Mouse (Mus musculus): Measurements from ENCODE around the gene Fbxl18. TPM values are rescaled to one million over a fixed set of nuclear protein-coding genes. Genes with fewer than 3 reads are reported as not detected.

The Fbxl18 gene
- polyA plus RNA-seq, 1 experiment from 2014 or later: 16.5 TPM

DNA sequence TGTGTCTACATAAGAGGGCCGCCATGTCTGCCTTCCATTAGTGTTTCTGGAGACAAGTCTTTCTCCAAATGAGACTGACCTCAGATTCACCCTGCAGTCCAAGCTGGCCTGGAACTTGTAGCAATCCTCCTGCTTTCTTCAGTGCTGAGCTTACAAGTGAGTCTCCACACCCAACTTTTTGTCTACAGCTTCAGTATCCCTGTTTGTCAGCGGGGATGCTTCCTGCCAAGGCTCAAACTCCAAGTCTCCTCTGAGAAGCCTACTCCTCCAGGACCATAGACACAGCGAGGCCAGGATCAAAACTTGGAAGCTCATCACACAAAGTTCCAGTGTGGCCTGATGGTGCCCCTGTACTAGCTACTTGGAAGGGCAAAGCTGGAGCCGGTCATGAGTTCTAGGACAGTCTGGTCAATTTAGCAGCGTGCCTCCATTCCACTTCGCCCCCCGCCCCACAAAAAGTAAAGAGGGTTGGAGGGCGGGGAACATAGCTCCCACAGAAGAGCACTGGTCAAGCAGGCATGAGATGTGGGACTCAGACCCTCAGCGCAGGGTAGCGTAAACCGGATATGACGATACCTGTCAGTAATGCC lies 32.2 kb upstream of the Fbxl18 start:
- Histone ChIP-seq H3K4me1 (peaks cover 14% of the 10 kb centered on the region), H3K4me2 (replicated peaks) (no peak overlapping the region), H3K9ac (no peak overlapping the region), H3K27ac (no peak overlapping the region), H3K4me3 (no peak overlapping the region), H3K9me3 (no peaks in the 10 kb centered on the region), H3K36me3 (no peaks in the 10 kb centered on the region), H3K27me3 (no peaks in the 10 kb centered on the region)
- 92% methylated on average over 12 of the region's 12 CpGs for WGBS
- ATAC-seq (ENCODE audit: insufficient number of reproducible peaks, insufficient read depth, low FRiP score, low TSS enrichment): no peak

DNA sequence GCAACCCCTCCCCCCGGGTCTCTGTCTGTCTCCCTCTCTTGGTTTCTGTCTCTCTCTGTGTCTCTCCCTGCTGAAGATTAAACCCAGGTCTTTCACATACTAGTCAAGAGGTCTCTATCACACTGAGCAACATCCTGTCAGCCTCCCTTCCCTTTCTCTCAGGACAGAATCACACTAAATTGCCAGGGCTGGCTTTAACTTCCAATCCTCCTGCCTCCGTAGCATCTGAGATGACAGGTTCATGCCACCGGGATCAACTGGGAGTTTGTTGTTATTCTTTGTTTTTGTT lies 31.7 kb upstream of the Fbxl18 start:
- Histone ChIP-seq H3K36me3 (no peaks in the 10 kb centered on the region), H3K4me3 (no peak overlapping the region), H3K4me2 (replicated peaks) (no peak overlapping the region; the same call in 1 of the 2 replicates), H3K27me3 (no peaks in the 10 kb centered on the region), H3K27ac (peak overlapping the region; percentile 50), H3K9me3 (no peaks in the 10 kb centered on the region), H3K9ac (no peak overlapping the region), H3K4me1 (peaks cover 12% of the 10 kb centered on the region)
- 41% methylated on average over 3 of the region's 3 CpGs for WGBS
- ATAC-seq (ENCODE audit: insufficient number of reproducible peaks, insufficient read depth, low FRiP score, low TSS enrichment): no peak

DNA sequence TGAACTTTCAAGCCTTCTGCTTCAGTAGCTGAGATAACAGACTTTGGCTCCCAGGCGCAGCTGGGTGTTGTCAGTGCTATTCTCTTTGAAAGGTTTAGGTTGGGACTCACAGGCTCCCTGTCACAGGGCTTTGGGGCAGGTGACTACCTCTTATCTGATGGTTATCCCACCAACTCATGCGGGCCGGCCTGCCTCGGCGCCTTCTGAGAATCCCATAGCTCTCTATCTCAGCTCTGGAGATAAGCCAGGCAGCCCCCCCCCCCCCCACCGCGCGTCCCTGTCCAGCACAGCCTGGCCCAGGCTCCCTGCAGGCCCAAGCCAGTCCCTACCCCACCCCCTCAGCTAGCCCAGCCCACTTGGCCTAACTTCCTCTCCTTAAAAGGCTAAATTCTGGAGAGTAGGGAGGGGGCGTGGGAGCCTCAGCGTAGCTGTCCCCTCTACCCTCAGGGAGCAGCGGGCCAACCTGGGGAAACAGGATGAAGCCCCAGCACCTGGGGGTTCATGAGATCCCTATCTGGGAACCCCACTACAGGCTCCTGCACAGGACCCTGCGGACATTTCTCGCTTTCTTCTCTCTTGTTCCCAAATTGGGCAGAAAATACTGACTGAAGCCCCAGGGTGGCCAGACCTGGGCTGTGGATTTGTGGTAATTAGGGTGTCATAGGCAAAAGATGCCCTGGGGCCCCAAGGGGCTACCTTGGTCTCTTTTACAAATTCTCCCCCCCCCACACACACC lies 31.2 kb upstream of the Fbxl18 start:
- Histone ChIP-seq H3K4me2 (replicated peaks) (peak overlapping the region; percentile 19), H3K4me1 (peaks cover 12% of the 10 kb centered on the region), H3K9me3 (no peaks in the 10 kb centered on the region), H3K27me3 (no peaks in the 10 kb centered on the region), H3K27ac (peak overlapping the region; percentile 50), H3K9ac (no peak overlapping the region), H3K4me3 (no peak overlapping the region), H3K36me3 (no peaks in the 10 kb centered on the region)
- ATAC-seq (ENCODE audit: insufficient number of reproducible peaks, insufficient read depth, low FRiP score, low TSS enrichment): no peak
- 13% methylated on average over 13 of the region's 13 CpGs for WGBS

DNA sequence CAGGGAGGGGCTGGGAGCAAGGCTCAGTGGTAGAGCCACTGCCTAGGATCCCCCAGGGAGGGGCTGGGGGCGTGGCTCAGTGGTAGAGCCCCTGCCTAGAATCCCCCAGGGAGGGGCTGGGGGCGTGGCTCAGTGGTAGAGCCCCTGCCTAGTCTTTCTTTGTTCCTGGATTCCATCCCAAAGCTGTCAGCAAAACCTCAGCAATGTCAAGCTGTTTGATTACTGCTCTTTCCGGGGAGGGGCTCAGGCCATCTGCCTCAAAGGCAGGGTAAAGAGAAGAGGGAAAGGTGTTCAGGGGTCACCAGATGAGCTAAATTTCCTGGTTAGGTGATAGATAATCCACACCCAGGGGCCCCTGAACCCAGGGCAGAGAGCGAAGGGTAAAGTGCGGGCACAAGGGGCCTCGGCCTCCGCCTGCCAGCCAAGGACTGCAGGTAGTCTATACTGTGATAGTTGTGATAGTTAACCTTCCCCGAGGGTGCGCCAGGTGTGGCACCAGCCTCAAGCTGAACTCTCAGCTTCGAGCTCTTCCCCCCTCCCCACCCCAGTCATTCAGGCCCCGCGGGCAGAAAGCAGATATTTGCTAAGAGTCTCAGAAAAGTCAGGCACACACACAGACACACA lies 29.2 kb upstream of the Fbxl18 start:
- Histone ChIP-seq H3K27me3 (no peaks in the 10 kb centered on the region), H3K4me1 (peaks cover 15% of the 10 kb centered on the region), H3K9me3 (no peaks in the 10 kb centered on the region), H3K36me3 (no peaks in the 10 kb centered on the region), H3K4me2 (replicated peaks) (no peak overlapping the region), H3K27ac (no peak overlapping the region), H3K4me3 (no peak overlapping the region), H3K9ac (no peak overlapping the region)
- 76% methylated on average over 12 of the region's 12 CpGs for WGBS
- no peak for ATAC-seq (ENCODE audit: insufficient number of reproducible peaks, insufficient read depth, low FRiP score, low TSS enrichment)

DNA sequence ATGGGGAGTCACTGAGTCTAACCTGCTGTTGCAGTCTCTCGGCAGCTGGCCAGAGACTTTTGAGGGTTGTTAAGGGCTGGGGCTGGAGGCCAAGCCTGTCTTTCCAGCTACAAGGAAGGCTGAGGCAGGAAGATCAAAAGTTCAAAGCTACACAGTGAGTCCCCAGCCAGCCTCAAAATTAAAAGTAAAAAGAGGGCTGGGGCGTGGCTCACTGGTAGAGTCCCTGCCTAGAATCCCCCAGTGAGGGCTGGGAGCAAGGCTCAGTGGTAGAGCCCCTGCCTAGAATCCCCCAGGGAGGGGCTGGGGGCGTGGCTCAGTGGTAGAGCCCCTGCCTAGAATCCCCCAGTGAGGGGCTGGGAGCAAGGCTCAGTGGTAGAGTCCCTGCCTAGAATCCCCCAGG lies 28.6 kb upstream of the Fbxl18 start:
- H3K4me2 ChIP-seq (replicated peaks): no peak overlapping the region
- H3K4me3 ChIP-seq: no peak overlapping the region
- H3K4me1 ChIP-seq: peaks cover 15% of the 10 kb centered on the region
- no peaks in the 10 kb centered on the region for H3K9me3 ChIP-seq
- ATAC-seq (ENCODE audit: insufficient number of reproducible peaks, insufficient read depth, low FRiP score, low TSS enrichment): no peak
- no peak overlapping the region for H3K9ac ChIP-seq
- no peak overlapping the region for H3K27ac ChIP-seq
- H3K36me3 ChIP-seq: no peaks in the 10 kb centered on the region
- WGBS: 77% methylated on average over 3 of the region's 3 CpGs
- no peaks in the 10 kb centered on the region for H3K27me3 ChIP-seq

DNA sequence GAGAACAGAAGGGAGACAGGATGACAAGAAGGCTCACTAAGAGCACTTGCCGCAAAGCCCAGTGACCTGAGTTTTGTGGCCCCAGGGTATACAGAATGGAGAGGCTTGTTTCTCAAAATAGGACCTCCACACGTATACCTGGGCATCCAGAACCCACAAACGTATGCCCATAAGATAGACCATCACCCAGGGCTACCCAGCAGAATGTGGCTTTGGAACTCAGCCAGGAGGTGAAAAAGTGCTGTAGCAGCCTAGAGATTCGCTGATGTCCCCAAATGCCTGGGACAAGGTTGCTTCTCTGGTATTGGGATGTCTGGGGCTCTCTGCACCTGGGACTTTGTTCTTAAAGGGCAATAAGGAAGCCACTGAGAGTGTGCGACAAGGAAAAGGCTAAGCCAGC lies 27.0 kb upstream of the Fbxl18 start:
- no peak for ATAC-seq (ENCODE audit: insufficient number of reproducible peaks, insufficient read depth, low FRiP score, low TSS enrichment)
- Histone ChIP-seq H3K4me1 (peaks cover 15% of the 10 kb centered on the region), H3K27ac (no peak overlapping the region), H3K9me3 (no peaks in the 10 kb centered on the region), H3K27me3 (no peaks in the 10 kb centered on the region), H3K9ac (no peak overlapping the region), H3K36me3 (no peaks in the 10 kb centered on the region), H3K4me2 (replicated peaks) (no peak overlapping the region), H3K4me3 (no peak overlapping the region)
- 84% methylated on average over 5 of the region's 5 CpGs for WGBS

DNA sequence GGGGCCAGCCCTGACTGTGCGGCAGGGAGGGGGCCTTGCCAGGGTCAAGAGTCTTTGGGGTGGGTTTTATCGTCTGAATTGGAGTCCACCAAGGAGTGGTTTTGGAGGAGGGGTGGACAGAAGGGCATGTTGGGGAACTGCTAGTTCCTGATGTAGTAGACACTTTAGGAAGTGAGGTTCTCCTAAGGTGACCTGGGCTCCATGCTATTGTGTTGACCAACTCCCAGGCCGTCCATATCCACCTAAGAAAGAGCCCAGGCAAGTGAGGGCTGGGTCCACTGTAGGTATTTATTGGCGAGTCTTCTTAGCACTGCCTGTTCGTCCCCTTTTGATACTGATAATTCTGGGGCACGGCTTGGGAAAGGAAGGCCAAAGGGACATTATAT lies 25.8 kb upstream of the Fbxl18 start:
- Histone ChIP-seq H3K4me2 (replicated peaks) (no peak overlapping the region), H3K9me3 (no peaks in the 10 kb centered on the region), H3K36me3 (no peaks in the 10 kb centered on the region), H3K4me1 (peaks cover 6% of the 10 kb centered on the region), H3K9ac (no peak overlapping the region), H3K27ac (no peak overlapping the region), H3K27me3 (no peaks in the 10 kb centered on the region), H3K4me3 (no peak overlapping the region)
- WGBS: 73% methylated on average over 6 of the region's 6 CpGs
- ATAC-seq (ENCODE audit: insufficient number of reproducible peaks, insufficient read depth, low FRiP score, low TSS enrichment): no peak

DNA sequence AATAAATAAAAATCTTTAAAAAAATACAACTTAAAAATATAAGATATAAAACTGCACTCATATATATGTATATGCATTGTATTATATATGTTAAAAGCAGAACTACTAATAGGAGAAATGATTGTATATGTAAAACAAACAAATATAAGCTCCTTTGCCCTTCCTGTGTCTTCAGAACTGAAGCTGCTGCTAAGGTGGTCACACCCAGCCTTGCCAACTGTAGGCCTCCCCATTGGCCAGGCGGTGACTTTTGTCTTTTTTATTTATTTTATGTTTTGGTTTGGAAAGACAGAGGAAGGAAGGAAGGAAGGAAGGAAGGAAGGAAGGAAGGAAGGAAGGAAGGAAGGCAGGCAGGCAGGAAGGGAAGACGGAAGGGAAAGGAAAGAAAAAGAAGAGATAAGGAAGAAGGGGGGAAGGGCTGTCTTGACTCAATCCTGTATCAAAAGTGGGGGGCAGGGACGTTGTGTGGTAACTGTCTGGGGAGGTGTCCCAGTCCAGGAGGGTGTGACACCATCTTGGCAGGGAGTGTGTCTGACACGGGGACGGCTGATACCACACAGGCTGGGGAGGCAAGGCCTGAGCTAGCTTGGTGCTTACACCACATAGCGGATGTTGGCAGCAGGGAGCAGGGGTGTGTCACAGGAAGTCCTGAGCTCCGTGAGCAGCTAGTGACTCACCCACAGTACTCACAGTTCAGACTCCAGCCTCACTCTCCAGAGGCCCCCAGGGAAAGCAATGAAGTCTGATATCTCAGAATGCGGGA lies 25.3 kb upstream of the Fbxl18 start:
- H3K4me3 ChIP-seq: no peak overlapping the region
- H3K9ac ChIP-seq: no peak overlapping the region
- no peaks in the 10 kb centered on the region for H3K9me3 ChIP-seq
- H3K4me2 ChIP-seq (replicated peaks): no peak overlapping the region
- peaks cover 3% of the 10 kb centered on the region; the same call in 1 of the 2 replicates for H3K4me1 ChIP-seq
- WGBS: 56% methylated on average over 8 of the region's 8 CpGs
- H3K36me3 ChIP-seq: no peaks in the 10 kb centered on the region
- H3K27me3 ChIP-seq: no peaks in the 10 kb centered on the region
- ATAC-seq (ENCODE audit: insufficient number of reproducible peaks, insufficient read depth, low FRiP score, low TSS enrichment): peak; percentile 64; the same call in 1 of the 2 replicates
- no peak overlapping the region for H3K27ac ChIP-seq

DNA sequence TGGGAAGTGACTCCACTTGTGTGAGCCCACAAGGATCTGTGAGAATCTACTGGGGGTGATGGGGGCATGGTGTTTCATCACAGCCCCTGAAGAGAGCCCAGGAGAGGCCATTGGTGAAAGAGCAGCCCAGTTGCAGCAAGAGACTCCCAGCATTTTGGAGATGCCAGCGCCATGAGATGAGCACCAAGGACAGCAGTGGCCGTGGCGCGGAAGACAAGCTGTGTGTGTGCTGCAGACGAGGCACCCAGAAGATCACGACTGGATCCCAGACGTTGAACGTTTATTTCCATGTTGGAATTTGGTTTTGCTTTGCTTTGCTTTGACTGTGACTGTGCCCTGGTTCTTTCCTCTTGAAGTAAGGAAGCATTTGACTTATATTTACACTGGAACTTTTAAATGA lies 22.2 kb upstream of the Fbxl18 start:
- Histone ChIP-seq H3K36me3 (no peaks in the 10 kb centered on the region), H3K4me3 (no peak overlapping the region), H3K9ac (no peak overlapping the region), H3K4me1 (peaks cover 3% of the 10 kb centered on the region; the same call in 1 of the 2 replicates), H3K4me2 (replicated peaks) (no peak overlapping the region), H3K9me3 (no peaks in the 10 kb centered on the region), H3K27me3 (no peaks in the 10 kb centered on the region), H3K27ac (no peak overlapping the region)
- WGBS: 88% methylated on average over 8 of the region's 8 CpGs
- no peak for ATAC-seq (ENCODE audit: insufficient number of reproducible peaks, insufficient read depth, low FRiP score, low TSS enrichment)

DNA sequence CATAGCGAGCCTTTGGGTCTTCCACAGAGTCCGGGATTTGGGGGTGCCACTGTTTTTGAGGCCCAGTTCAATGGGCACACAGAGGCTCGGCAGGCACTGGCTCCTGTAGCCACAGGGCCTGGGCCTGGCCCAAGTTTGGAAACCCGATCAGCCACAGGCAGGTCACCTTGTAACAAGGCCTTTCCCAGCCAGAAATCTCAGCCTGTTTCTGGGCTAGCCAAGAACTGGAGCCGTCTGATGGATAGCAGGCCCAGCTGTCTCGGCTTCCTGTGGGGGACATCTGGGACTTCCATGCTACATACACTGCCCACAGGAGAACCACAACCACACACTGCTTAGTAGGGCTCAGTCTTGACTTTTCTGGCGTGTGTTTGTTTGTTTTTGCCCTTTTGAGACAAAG lies 21.4 kb upstream of the Fbxl18 start:
- no peaks in the 10 kb centered on the region for H3K27me3 ChIP-seq
- H3K4me3 ChIP-seq: no peak overlapping the region
- H3K36me3 ChIP-seq: no peaks in the 10 kb centered on the region
- no peak overlapping the region for H3K4me2 ChIP-seq (replicated peaks)
- 62% methylated on average over 7 of the region's 7 CpGs for WGBS
- no peak overlapping the region for H3K27ac ChIP-seq
- ATAC-seq (ENCODE audit: insufficient number of reproducible peaks, insufficient read depth, low FRiP score, low TSS enrichment): no peak
- H3K4me1 ChIP-seq: peaks cover 3% of the 10 kb centered on the region; the same call in 1 of the 2 replicates
- H3K9me3 ChIP-seq: no peaks in the 10 kb centered on the region
- no peak overlapping the region for H3K9ac ChIP-seq

DNA sequence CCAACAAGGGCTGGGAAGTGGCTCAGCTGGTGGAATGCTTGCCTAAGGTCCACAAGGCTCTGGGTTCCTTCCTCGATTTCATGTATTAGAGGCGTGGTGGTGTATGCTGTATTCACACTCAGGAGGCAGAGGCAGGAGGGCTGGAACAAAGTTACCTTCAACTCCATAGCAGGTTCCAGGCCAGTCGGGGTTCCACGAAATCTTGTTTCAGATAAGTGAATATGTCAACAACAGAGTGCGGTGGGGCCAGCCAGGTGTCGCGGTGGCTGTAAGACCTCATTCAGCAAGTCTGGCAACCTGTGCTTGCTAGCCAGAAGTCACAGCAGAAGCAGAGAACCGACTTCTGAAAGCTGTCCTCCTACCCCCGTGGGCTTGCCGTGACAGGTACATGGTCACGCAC lies 20.0 kb upstream of the Fbxl18 start:
- no peaks in the 10 kb centered on the region for H3K36me3 ChIP-seq
- no peak overlapping the region for H3K4me2 ChIP-seq (replicated peaks)
- no peak overlapping the region for H3K4me3 ChIP-seq
- no peak for ATAC-seq (ENCODE audit: insufficient number of reproducible peaks, insufficient read depth, low FRiP score, low TSS enrichment)
- H3K9ac ChIP-seq: no peak overlapping the region
- no peaks in the 10 kb centered on the region for H3K27me3 ChIP-seq
- H3K4me1 ChIP-seq: 0 out of 2 replicates have a peak, but pooled peaks cover 2% of the 10 kb centered on the region
- H3K9me3 ChIP-seq: no peaks in the 10 kb centered on the region
- H3K27ac ChIP-seq: no peak overlapping the region
- 89% methylated on average over 11 of the region's 11 CpGs for WGBS

DNA sequence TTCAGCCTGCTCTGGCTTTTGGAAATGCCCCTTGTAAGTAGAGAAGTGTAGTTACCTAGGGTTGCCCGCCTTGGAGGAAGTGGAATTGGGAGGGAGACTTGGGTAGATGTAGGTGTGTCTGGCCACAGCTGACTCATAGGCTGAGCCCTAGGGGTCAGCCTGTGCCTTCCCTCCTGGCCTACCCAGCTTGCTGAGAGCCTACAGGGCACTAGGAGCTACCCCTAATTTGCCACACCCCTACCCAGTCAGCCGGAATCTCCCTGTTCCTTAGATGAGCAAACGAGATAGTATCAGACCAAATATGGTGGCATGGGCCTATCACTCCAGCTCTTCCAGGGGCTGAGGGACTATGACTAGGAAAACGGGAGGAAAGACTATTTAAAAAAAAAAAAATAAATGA lies 17.5 kb upstream of the Fbxl18 start:
- no peaks in the 10 kb centered on the region for H3K9me3 ChIP-seq
- peaks cover 27% of the 10 kb centered on the region for H3K4me1 ChIP-seq
- H3K27ac ChIP-seq: no peak overlapping the region
- no peaks in the 10 kb centered on the region for H3K36me3 ChIP-seq
- ATAC-seq (ENCODE audit: insufficient number of reproducible peaks, insufficient read depth, low FRiP score, low TSS enrichment): no peak
- H3K4me2 ChIP-seq (replicated peaks): no peak overlapping the region
- H3K27me3 ChIP-seq: no peaks in the 10 kb centered on the region
- H3K4me3 ChIP-seq: no peak overlapping the region
- no peak overlapping the region for H3K9ac ChIP-seq
- 85% methylated on average over 4 of the region's 4 CpGs for WGBS
